In the genomic region with DNA sequence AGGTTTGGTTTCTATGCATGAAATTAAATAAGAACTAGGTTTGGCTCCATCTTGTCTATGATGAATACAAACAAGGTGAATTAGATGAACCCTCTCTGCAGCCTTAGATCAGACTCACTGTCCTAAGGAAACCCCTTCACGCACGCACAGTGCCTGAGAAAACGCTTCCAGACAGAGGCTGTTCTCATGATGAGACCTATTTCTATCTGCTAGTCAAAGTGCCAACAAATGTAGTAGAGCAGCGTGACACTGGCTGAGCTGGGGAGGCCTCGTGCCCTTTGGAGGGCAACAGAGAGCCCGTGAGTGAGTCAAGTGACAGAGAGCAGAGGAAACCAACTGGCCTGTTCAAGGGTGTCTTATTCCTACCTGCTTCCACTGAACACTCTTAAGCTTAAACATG, we compare ENCODE assay signal across 24 mouse cellular contexts.
"Had no signal": no experiment of that assay in that cellular context is flagged by ENCODE, and none has a peak within 500 bp of the region (broad histone marks: within the 10 kb centered on the region; RNA-seq: fewer than 3 reads in every experiment).

No protein-coding gene starts in this region.

- H3K9ac ChIP-seq: heart, embryonic 12.5 days; hindbrain, embryonic 13.5 days; hindbrain, embryonic 15.5 days; intestine, embryonic 15.5 days; limb, embryonic 12.5 days; liver, embryonic 13.5 days; liver, embryonic 15.5 days; liver, postnatal 0 days had no signal

- H3K4me1 ChIP-seq: heart, embryonic 10.5 days; heart, embryonic 12.5 days; hindbrain, embryonic 10.5 days; intestine, embryonic 15.5 days; limb, embryonic 10.5 days; limb, embryonic 12.5 days; liver, embryonic 13.5 days; liver, embryonic 15.5 days had no signal

- DNase-seq: gastrocnemius, adult 2 months; gastrocnemius, postnatal 10 days; gastrocnemius, postnatal 25 days; heart, postnatal 10 days; heart, postnatal 4 days; kidney, adult 18-20 months; kidney, adult 8-10 months; kidney, postnatal 10 days; kidney, postnatal 25 days; kidney, postnatal 4 days; liver; liver, embryonic 13.5 days; liver, postnatal 0 days had no signal

- H3K36me3 ChIP-seq: heart, embryonic 10.5 days; heart, embryonic 12.5 days; hindbrain, embryonic 10.5 days; hindbrain, embryonic 13.5 days; hindbrain, embryonic 15.5 days; intestine, embryonic 15.5 days; limb, embryonic 10.5 days; limb, embryonic 12.5 days; liver, embryonic 13.5 days; liver, embryonic 15.5 days had no signal

- H3K4me3 ChIP-seq: gastrocnemius, adult 2 months; heart, embryonic 10.5 days; heart, embryonic 12.5 days; hindbrain, embryonic 10.5 days; hindbrain, embryonic 13.5 days; hindbrain, embryonic 15.5 days; intestine, embryonic 15.5 days; layer of hippocampus, adult 2 months; left cerebral cortex, adult 2 months; limb, embryonic 10.5 days; limb, embryonic 12.5 days; liver, embryonic 13.5 days; liver, embryonic 15.5 days had no signal

- H3K27me3 ChIP-seq: heart, embryonic 12.5 days; hindbrain, embryonic 13.5 days; hindbrain, embryonic 15.5 days; intestine, embryonic 15.5 days; limb, embryonic 12.5 days; liver, embryonic 13.5 days; liver, embryonic 15.5 days had no signal

- H3K27ac ChIP-seq: gastrocnemius, adult 2 months; heart, embryonic 10.5 days; hindbrain, embryonic 10.5 days; hindbrain, embryonic 13.5 days; hindbrain, embryonic 15.5 days; intestine, embryonic 15.5 days; left cerebral cortex, adult 2 months; limb, embryonic 10.5 days; limb, embryonic 12.5 days; liver, embryonic 13.5 days; liver, embryonic 15.5 days had no signal
